Mouse (Mus musculus) stomach, adult 2 months (tissue): ENCODE data around the gene Gm10696. TPM values are rescaled to one million over a fixed set of nuclear protein-coding genes. Genes with fewer than 3 reads are reported as not detected.

Source experiments
- polyA plus RNA-seq: library from polyadenylated mRNA; depleted of rRNA; stranded (reverse); fragments of >200 nt; gene quantifications from 2 replicates; pipeline ENCODE4 v1.2.3, GENCODE M21; 2012; rRNA removed

Gene Gm10696
- polyA plus RNA-seq: not detected in 2 replicates

GRCm38 (mm10) chr3:94178093-94178492 lies at the start of gene Gm10696:
Gm10696 (minus strand) TSS chr3:94178193.

GRCm38 (mm10) chr3:94196414-94196813 lies 18.4 kb upstream of the Gm10696 start, which contains the start of gene Gm5286:
Gm5286 (plus strand) TSS chr3:94196714.

Other genes starting within 250 kb of the Gm10696 start
- gene Gm9117, start 234.7 kb downstream of the Gm10696 start, polyA plus RNA-seq: 0.09 TPM in 1 of 2 replicates, not detected in the other
- not detected in 2 replicates for gene Tdpoz5, start 216.9 kb downstream of the Gm10696 start, polyA plus RNA-seq
- not detected in 2 replicates for gene Gm9125, start 123.3 kb downstream of the Gm10696 start, polyA plus RNA-seq
- not detected in 2 replicates for gene Gm10697, start 105.5 kb downstream of the Gm10696 start, polyA plus RNA-seq
- not detected in 2 replicates for gene Gm5286, start 18.5 kb upstream of the Gm10696 start, polyA plus RNA-seq
- not detected in 2 replicates for gene Gm4778, start 85.8 kb upstream of the Gm10696 start, polyA plus RNA-seq
- gene Them4, start 131.9 kb upstream of the Gm10696 start, polyA plus RNA-seq: 0.19 and 0.45 TPM in 2 replicates
- gene Them5, start 163.9 kb upstream of the Gm10696 start, polyA plus RNA-seq: 32.9 and 36.3 TPM in 2 replicates
- gene C2cd4d, start 184.2 kb upstream of the Gm10696 start, polyA plus RNA-seq: 1.1 and 4.3 TPM in 2 replicates
- 3.0 and 4.1 TPM in 2 replicates for gene Rorc, start 194.6 kb upstream of the Gm10696 start, polyA plus RNA-seq
- 0.04 and 0.10 TPM in 2 replicates for gene Lingo4, start 220.3 kb upstream of the Gm10696 start, polyA plus RNA-seq
- 0.23 TPM in 1 of 2 replicates, not detected in the other for gene Tdrkh, start 235.1 kb upstream of the Gm10696 start, polyA plus RNA-seq